Mouse (Mus musculus) heart, adult 2 months (tissue): ENCODE results near the gene Lhx3. TPM values are rescaled to one million over a fixed set of nuclear protein-coding genes. Genes with fewer than 3 reads are reported as not detected.
A peak's percentile ranks its signal among the peaks of the same experiment; 100 is the strongest.

Experiments used
- DNase-seq, 2 experiments: peaks; one replicate each; pipeline ENCODE4 v3.0.0; 2021
- H3K27ac ChIP-seq: fragments of 200-600 bp; 2 replicates; pipeline ENCODE4 v1.8.1; 2022
- H3K27me3 ChIP-seq: fragments of 200-500 bp; 2 replicates; pipeline ENCODE4 v1.6.1; 2012; ENCODE audit warnings: mild to moderate bottlenecking, low read length, inconsistent platforms, mixed read lengths; ENCODE audit not compliant: control insufficient read depth, insufficient read depth
- H3K36me3 ChIP-seq: fragments of 200-500 bp; 2 replicates; pipeline ENCODE4 v1.6.1; 2012; ENCODE audit warnings: low read length, inconsistent platforms; ENCODE audit not compliant: control insufficient read depth, insufficient read depth
- H3K4me1 ChIP-seq: fragments of 200-500 bp; 2 replicates; pipeline ENCODE4 v1.6.1; 2011; ENCODE audit warnings: low read length; ENCODE audit not compliant: control insufficient read depth, insufficient read depth
- H3K4me3 ChIP-seq: fragments of 200-600 bp; 2 replicates; pipeline ENCODE4 v1.8.1; 2022
- H3K79me2 ChIP-seq: fragments of 200-500 bp; replicated peaks from 2 replicates; pipeline ENCODE4 v1.6.1; 2012; ENCODE audit warnings: mild to moderate bottlenecking, inconsistent platforms, low read length, moderate library complexity, mixed read lengths; ENCODE audit not compliant: control insufficient read depth, insufficient read depth
- H3K9ac ChIP-seq: fragments of 200-500 bp; 2 replicates; pipeline ENCODE4 v1.6.1; 2012; ENCODE audit warnings: low read depth, mild to moderate bottlenecking, control low read depth, inconsistent platforms, low read length, mixed read lengths
- CTCF ChIP-seq: fragments of 200-600 bp; IDR thresholded peaks from 2 replicates; pipeline ENCODE4 v1.8.1; 2022; ENCODE audit warnings: antibody characterized with exemption, mild to moderate bottlenecking, moderate library complexity
- EP300 ChIP-seq: fragments of 200-500 bp; IDR thresholded peaks from 2 replicates; pipeline ENCODE4 v1.6.1; 2011; ENCODE audit warnings: low read depth, low read length, control low read depth; ENCODE audit not compliant: insufficient read depth
- POLR2A ChIP-seq: fragments of 200-500 bp; IDR thresholded peaks from 2 replicates; pipeline ENCODE4 v1.6.1; 2011; ENCODE audit warnings: mild to moderate bottlenecking, low read depth, low read length, control low read depth; ENCODE audit not compliant: insufficient read depth
- WGBS: fragments of 180-500 bp; shearing (Covaris S2); methylation state at CpG from one replicate; pipeline ENCODE4 v1.1.7; 2018; 5-methylcytosine and 5-hydroxymethylcytosine counted together
- intact Hi-C: fragments of 180-260 bp; cut with DNase I; formaldehyde crosslinking; loops from one replicate; pipeline ENCODE4 v1.15.1; 2025
- polyA plus RNA-seq: library from polyadenylated mRNA; depleted of rRNA; stranded (reverse); fragments of >200 nt; gene quantifications from 2 replicates; pipeline ENCODE4 v1.2.3, GENCODE M21; 2012
- total RNA-seq, 2 experiments: library from RNA; stranded (reverse); gene quantifications; 2 replicates each; pipeline ENCODE4 v1.2.3; 2021

Gene Lhx3
- total and polyA plus RNA-seq, 3 experiments: not detected

DNA sequence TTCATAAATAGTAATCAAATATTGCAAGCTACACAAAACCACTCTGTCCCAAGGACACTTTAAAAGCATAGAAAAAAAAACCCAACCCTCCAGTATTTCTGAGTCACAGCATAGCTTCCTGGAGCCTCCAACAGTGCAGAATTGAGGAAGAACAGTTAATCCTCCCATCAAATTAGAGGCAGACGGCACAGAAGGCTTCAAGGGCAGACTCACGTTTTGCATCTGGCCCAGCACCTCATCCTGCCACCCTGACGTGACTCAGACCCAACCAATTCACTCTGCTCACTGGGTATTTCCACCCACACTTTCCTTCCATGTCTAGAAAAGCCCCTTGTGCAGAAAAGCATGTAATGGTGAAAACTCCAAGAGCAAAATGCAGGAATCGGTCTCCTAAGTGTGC lies 22.2 kb upstream of the Lhx3 start:
- WGBS: 62% methylated on average over 4 of the region's 4 CpGs

DNA sequence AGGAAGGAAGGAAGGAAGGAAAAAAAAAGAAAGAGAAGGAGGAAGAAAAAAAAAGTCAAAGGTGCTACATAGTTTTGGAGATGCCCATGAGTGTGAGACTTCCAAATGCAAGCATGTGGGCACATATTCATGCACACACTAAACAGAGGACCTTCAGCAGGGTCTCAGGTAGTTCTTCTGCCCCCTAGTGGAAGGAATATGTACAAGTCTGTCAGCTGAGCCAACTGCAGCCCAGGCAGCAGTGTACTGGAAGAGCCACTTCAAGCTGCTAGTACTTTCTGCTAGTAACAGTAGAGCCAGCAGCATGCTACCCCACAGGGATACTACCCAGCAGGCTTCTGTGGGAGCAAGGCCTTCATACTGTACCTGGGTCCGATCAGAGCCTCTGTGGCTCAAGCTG lies 19.7 kb upstream of the Lhx3 start:
- DNase-seq: peak in 1 of 2 experiments; percentile 35

More for the DNA sequence above, 22.2 kb upstream of the Lhx3 start:
- Histone ChIP-seq H3K79me2 (no peaks in the 10 kb centered on the region), H3K4me1 (peaks cover 11% of the 10 kb centered on the region), H3K27me3 (no peaks in the 10 kb centered on the region), H3K36me3 (no peaks in the 10 kb centered on the region), H3K4me3 (no peak overlapping the region), H3K9ac (no peak overlapping the region), H3K27ac (no peak overlapping the region)
- no peak for DNase-seq
- no peak for TF ChIP-seq POLR2A
- TF ChIP-seq EP300: no peak
- TF ChIP-seq CTCF: no peak
- intact Hi-C loops: loop anchor here (10.0 kb wide), 1 partner anchor 155 kb away; the partner anchor contains the start of genes Entr1, Pmpca and Snapc4

DNA sequence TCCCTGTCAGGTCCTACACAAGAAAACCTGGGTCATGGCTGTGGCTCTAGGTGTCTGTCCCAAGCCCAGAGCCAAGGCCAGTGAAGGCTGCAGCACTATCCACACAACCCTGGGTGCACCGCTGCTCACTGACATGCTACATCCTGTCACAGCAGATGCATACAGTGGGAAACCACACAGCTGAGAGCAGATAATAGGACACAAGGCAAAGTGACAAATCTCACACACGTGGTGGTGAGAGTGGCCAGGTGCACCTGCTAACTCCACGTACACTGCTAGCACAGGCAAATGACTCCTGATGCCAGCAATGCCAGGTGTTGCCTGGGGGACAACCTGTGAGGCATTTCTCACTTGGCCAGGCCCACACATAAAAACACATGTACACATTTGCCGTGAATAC lies 17.2 kb upstream of the Lhx3 start:
- Histone ChIP-seq H3K27me3 (no peaks in the 10 kb centered on the region), H3K27ac (no peak overlapping the region), H3K9ac (no peak overlapping the region), H3K4me3 (no peak overlapping the region), H3K4me1 (no peaks in the 10 kb centered on the region), H3K36me3 (no peaks in the 10 kb centered on the region), H3K79me2 (no peaks in the 10 kb centered on the region)
- intact Hi-C loops: loop anchor here (5.0 kb wide), 1 partner anchor 73 kb away; no protein-coding TSS in a partner anchor
- no peak for TF ChIP-seq EP300
- no peak for TF ChIP-seq POLR2A
- no peak for TF ChIP-seq CTCF
- DNase-seq: no peak
- 83% methylated on average over 4 of the region's 4 CpGs for WGBS

More for the DNA sequence above, 19.7 kb upstream of the Lhx3 start:
- Histone ChIP-seq H3K27me3 (no peaks in the 10 kb centered on the region), H3K9ac (no peak overlapping the region), H3K79me2 (no peaks in the 10 kb centered on the region), H3K36me3 (no peaks in the 10 kb centered on the region), H3K4me3 (no peak overlapping the region), H3K4me1 (peaks cover 5% of the 10 kb centered on the region; the same call in 1 of the 2 replicates), H3K27ac (no peak overlapping the region)
- 57% methylated on average over 1 of the region's 1 CpGs for WGBS
- TF ChIP-seq EP300: no peak
- peak; percentile 84 for TF ChIP-seq CTCF
- no peak for TF ChIP-seq POLR2A
- intact Hi-C loops: loop anchor here (5.0 kb wide), 1 partner anchor 75 kb away; no protein-coding TSS in a partner anchor

DNA sequence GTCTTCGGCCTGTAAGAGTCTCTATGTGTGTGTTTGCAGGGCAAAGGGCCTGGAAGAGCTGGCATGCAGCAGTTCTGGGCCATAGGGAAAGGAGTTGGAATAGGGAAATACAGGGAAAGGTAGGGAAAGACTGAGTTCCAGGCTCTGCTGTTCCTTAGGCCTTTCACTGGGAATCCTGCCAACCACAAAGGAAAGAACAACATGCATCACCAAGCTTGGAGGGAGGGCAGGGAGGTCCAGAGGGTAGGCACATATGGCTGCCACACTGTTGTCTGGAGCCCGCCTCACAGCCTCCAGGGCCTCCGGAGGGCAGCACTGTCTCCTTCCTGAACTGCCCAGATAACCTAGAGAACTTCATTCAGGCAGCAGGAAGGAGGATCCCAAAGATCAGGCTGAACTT lies 15.9 kb upstream of the Lhx3 start:
- no peaks in the 10 kb centered on the region for H3K36me3 ChIP-seq
- TF ChIP-seq EP300 (no peak), POLR2A (no peak), CTCF (no peak)
- H3K27me3 ChIP-seq: no peaks in the 10 kb centered on the region
- intact Hi-C loops: no loop called here
- no peaks in the 10 kb centered on the region for H3K4me1 ChIP-seq
- 66% methylated on average over 3 of the region's 3 CpGs for WGBS
- no peak overlapping the region for H3K27ac ChIP-seq
- no peak overlapping the region for H3K9ac ChIP-seq
- H3K4me3 ChIP-seq: no peak overlapping the region
- H3K79me2 ChIP-seq: no peaks in the 10 kb centered on the region
- no peak for DNase-seq

DNA sequence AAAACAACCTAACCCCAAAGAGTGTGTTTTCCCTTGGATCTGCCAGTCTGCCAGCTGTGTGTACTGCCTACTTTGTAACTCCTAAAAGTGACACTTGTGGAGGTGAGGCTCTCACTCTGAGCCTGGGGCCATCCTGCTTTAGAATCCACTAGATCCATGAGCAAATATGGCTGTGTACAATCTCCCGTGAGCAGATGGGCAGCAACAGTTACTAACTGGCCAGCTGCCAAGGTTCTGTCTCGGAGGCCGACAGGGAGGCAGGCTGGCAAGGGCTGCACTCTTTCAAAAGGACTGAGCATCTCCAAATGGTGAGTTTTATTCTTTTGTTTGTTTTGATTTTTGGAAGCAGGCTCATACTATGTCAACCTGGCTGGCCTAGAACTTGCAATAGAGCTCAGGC lies 6.4 kb upstream of the Lhx3 start:
- no peaks in the 10 kb centered on the region for H3K27me3 ChIP-seq
- TF ChIP-seq POLR2A: no peak
- TF ChIP-seq EP300: no peak
- TF ChIP-seq CTCF: no peak
- no peak for DNase-seq
- H3K4me1 ChIP-seq: no peaks in the 10 kb centered on the region
- no peak overlapping the region for H3K9ac ChIP-seq
- no peak overlapping the region for H3K27ac ChIP-seq
- 24% methylated on average over 3 of the region's 3 CpGs for WGBS
- no peaks in the 10 kb centered on the region for H3K79me2 ChIP-seq
- no peaks in the 10 kb centered on the region for H3K36me3 ChIP-seq
- no peak overlapping the region for H3K4me3 ChIP-seq
- intact Hi-C loops: no loop called here

DNA sequence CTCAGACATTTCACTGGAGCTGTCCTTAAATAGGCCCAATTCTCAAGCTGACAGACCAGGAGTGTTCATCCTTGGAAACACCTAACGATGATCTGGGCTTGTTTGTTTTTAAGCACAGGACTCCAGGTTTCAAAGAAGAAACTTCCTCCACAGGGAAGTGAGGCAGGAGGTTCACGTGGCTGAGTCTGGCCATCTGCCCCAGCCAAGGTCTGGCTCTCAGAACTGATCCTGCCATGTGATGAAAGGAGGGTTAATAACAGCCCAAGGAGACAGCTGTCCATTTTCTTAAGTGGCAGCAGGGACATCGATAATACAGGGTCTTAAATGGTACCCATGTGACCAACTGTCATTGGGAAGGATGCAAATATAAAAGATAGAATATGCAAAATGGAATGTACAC lies 1.5 kb upstream of the Lhx3 start:
- TF ChIP-seq EP300 (no peak), POLR2A (no peak), CTCF (no peak)
- intact Hi-C loops: no loop called here
- peaks cover 4% of the 10 kb centered on the region; the same call in 1 of the 2 replicates for H3K27me3 ChIP-seq
- no peak overlapping the region for H3K9ac ChIP-seq
- no peaks in the 10 kb centered on the region for H3K36me3 ChIP-seq
- no peak overlapping the region for H3K27ac ChIP-seq
- H3K4me3 ChIP-seq: no peak overlapping the region
- no peaks in the 10 kb centered on the region for H3K4me1 ChIP-seq
- DNase-seq: no peak
- WGBS: 81% methylated on average over 3 of the region's 3 CpGs
- no peaks in the 10 kb centered on the region for H3K79me2 ChIP-seq
